Mouse (Mus musculus): ENCODE measurements around the gene Dnase1l3.

DNA sequence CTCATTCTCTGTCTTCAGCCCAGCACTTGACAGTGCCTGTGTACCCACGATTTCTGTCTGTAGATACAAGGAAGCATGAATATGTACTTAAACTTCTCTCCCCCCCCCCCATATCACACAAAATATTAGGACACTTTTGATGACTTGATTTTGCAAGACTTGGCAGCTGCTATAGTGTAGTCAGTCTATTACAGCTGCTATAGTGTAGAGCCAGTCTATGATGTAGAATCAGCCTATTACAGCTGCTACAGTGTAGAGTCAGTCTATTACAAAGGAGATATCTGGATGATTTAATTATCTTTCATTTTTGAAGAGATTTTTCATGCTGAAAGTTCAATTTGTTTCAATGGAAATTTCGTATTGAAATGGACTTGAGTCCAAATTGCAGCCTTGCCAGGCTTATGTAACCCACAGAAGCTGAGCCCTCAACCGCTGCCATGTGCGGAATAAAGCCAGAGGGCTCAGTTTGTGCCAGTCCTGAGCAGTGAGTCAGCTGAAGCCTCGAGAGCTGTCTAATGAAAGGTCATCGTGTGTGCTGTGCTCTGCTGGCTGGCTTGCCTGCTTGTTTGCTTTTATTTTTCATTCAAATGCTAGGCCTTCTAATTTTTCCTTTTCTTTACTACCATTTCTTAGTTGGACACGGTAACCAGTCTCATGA lies 44.5 kb upstream of the Dnase1l3 start:
- TF ChIP-seq POLR2A (IDR thresholded peaks at IDR 0.05; ENCODE audit: low read depth, low read length): no peak
- no peak for TF ChIP-seq CTCF (IDR thresholded peaks at IDR 0.05; ENCODE audit: extremely low read depth, insufficient read depth, insufficient read length, insufficient replicate concordance)

All from spleen, adult 2 months (tissue).